In the genomic region with DNA sequence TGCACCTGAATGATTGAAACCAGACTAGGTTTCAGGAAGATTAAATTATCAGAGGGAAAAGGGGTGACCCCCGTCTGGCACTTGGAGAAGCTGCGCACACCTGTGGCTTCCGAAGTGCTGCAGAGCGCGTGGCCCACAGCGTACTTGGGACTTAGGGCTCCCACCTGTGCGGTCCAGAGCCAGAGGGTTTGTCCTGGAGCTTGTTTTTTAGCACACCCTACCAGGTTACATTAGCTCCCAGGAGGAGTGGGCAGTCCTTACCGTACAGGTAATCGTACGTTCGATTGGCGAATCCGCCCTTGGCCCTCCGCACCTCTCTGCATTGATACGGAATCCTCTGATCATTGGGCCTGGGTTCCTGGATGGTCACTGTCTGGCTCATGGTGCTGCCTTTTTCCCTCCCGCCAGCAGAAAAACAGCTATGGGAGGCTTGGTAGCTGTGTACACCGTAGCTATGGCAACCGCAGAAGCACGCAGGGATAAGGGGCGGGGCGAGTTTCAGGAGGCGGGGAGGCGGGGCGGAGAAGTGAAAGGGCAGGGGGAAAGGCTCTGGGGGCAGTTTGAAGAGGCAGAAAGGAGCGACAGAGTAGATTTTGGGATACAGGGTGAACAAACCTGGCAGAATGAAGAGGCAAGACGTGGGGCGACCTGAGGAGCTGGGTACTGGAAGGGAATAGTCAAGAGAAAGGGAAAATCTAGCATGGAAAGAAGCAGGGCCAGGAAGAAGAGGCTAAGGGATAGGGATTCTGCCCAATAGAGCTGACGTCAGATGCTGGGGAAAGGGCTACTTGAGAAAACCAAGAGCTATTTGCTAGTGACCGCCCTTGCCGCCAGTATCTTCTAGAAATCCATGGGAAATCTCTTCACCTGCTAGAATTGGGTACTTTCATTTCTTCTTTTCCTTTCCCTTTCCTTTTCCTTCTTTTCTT, we compare ENCODE assay signal across 7 mouse cellular contexts. TPM values are rescaled to one million over a fixed set of nuclear protein-coding genes. Genes with fewer than 3 reads are reported as not detected.
DNase-seq lines count a peak whose midpoint lies in the region; ATAC-seq lines count a peak whose summit lies in the region.

Gene Maats1, minus strand, starts transcription at position 748 of the 929 bp plus-strand sequence.

- peak within 1 kb of the TSS; percentile 37 for H3K4me3 ChIP-seq in embryonic facial prominence, embryonic 14.5 days (ENCODE audit: low read depth, low read length)
- H3K4me3 ChIP-seq in limb, embryonic 10.5 days: peak within 1 kb of the TSS; percentile 50
- H3K4me3 ChIP-seq in midbrain, embryonic 10.5 days: peak within 1 kb of the TSS; percentile 55

- peaks cover 6% of the 10 kb centered on the region for H3K4me1 ChIP-seq in embryonic facial prominence, embryonic 14.5 days (ENCODE audit: control insufficient read depth, insufficient read depth, low read length)
- H3K4me1 ChIP-seq in limb, embryonic 10.5 days: peaks cover 12% of the 10 kb centered on the region
- H3K4me1 ChIP-seq in midbrain, embryonic 10.5 days: peaks cover 14% of the 10 kb centered on the region

- no peaks in the 10 kb centered on the region for H3K9me3 ChIP-seq in embryonic facial prominence, embryonic 14.5 days (ENCODE audit: control insufficient read depth, low read length)
- no peaks in the 10 kb centered on the region for H3K9me3 ChIP-seq in limb, embryonic 10.5 days (replicated peaks)
- H3K9me3 ChIP-seq in midbrain, embryonic 10.5 days (replicated peaks): no peaks in the 10 kb centered on the region

- H3K4me2 ChIP-seq in embryonic facial prominence, embryonic 14.5 days (ENCODE audit: low read depth, low read length): peak within 1 kb of the TSS; percentile 63

- peak within 1 kb of the TSS; percentile 54 for H3K9ac ChIP-seq in embryonic facial prominence, embryonic 14.5 days (ENCODE audit: low read depth, low read length)

- H3K27me3 ChIP-seq in embryonic facial prominence, embryonic 14.5 days (replicated peaks; ENCODE audit: control insufficient read depth, insufficient read depth, low read length): no peaks in the 10 kb centered on the region
- no peaks in the 10 kb centered on the region for H3K27me3 ChIP-seq in limb, embryonic 10.5 days (ENCODE audit: low read depth, poor library complexity, severe bottlenecking)
- no peaks in the 10 kb centered on the region for H3K27me3 ChIP-seq in midbrain, embryonic 10.5 days (ENCODE audit: low read depth, poor library complexity, severe bottlenecking)

- H3K36me3 ChIP-seq in embryonic facial prominence, embryonic 14.5 days (ENCODE audit: control insufficient read depth, insufficient read depth, low read length): no peaks in the 10 kb centered on the region
- no peaks in the 10 kb centered on the region for H3K36me3 ChIP-seq in limb, embryonic 10.5 days
- no peaks in the 10 kb centered on the region for H3K36me3 ChIP-seq in midbrain, embryonic 10.5 days

- DNase-seq in brain, adult 2 months (ENCODE audit: low read depth, low spot score): peak; percentile 83
- peak; percentile 91 for DNase-seq in embryonic facial prominence, embryonic 14.5 days (ENCODE audit: low spot score)
- DNase-seq in heart, adult 18-20 months: peak; percentile 83 to 84
- DNase-seq in kidney, adult 11 months: peak; percentile 67
- peak; percentile 88 for DNase-seq in limb, embryonic 10.5 days (ENCODE audit: low spot score)
- DNase-seq in midbrain, embryonic 10.5 days (ENCODE audit: low spot score): peak; percentile 90
- DNase-seq in right cerebral cortex, postnatal 25 days: peak; percentile 73

- peak; percentile 88 for ATAC-seq in embryonic facial prominence, embryonic 14.5 days (ENCODE audit: low read depth)

- WGBS in embryonic facial prominence, embryonic 14.5 days: 7% methylated on average over 30 of the region's 30 CpGs
- 10% methylated on average over 30 of the region's 30 CpGs for WGBS in limb, embryonic 10.5 days
- 9% methylated on average over 30 of the region's 30 CpGs for WGBS in midbrain, embryonic 10.5 days

- H3K27ac ChIP-seq in embryonic facial prominence, embryonic 14.5 days (replicated peaks; ENCODE audit: low read depth, low read length): no peak within 1 kb of the TSS
- peak within 1 kb of the TSS; percentile 65 for H3K27ac ChIP-seq in limb, embryonic 10.5 days
- peak within 1 kb of the TSS; percentile 84 for H3K27ac ChIP-seq in midbrain, embryonic 10.5 days (replicated peaks)

RNA-seq across cellular contexts. Expression of gene Maats1, which starts in this region (rescaled TPM):
- 0.62 and 1.8 TPM in 2 replicates for polyA plus RNA-seq in embryonic facial prominence, embryonic 14.5 days (2014; fragmentation: Nextera tagmentation; extraction: Ambion mirVana)
- total RNA-seq in heart, adult 18-20 months (2021): under 1 TPM in 1 of 2 experiments, not detected in 1; 0.13 TPM
- polyA plus RNA-seq in limb, embryonic 10.5 days (2016; fragmentation: Nextera tagmentation; extraction: Ambion mirVana): 0.10 TPM in 1 of 2 replicates, not detected in the other
- polyA plus RNA-seq in midbrain, embryonic 10.5 days (2016; fragmentation: Nextera tagmentation; extraction: Ambion mirVana): 0.78 and 0.98 TPM in 2 replicates

Comparison
In these comparisons a context has a peak if more than half of its experiments do, and no peak if none do; other contexts are left out.
1. Peak in DNase-seq in heart, adult 18-20 months; RNA of the gene not detected or under 1 TPM.
2. Peak in DNase-seq, H3K4me3 ChIP-seq and H3K27ac ChIP-seq in limb, embryonic 10.5 days; RNA of the gene not detected or under 1 TPM.
3. Peak in DNase-seq, H3K4me3 ChIP-seq and H3K27ac ChIP-seq in midbrain, embryonic 10.5 days; RNA of the gene not detected or under 1 TPM.